Mouse (Mus musculus) heart, postnatal 0 days (tissue): ENCODE measurements around the gene Chil4. TPM values are rescaled to one million over a fixed set of nuclear protein-coding genes. Genes with fewer than 3 reads are reported as not detected.
"Not testable (repeated sequence)": the region's sequence is repeated elsewhere in the genome, so short reads cannot be mapped to it uniquely, and the experiment has no call there.

Source experiments
- ATAC-seq: fragments of 200-750 bp; cut with Nextera tagmentation; 2 replicates; pipeline ENCODE4 v1.8.0; 2017; ENCODE audit warnings: low read depth, moderate number of reproducible peaks, moderate library complexity; ENCODE audit not compliant: insufficient read depth
- DNase-seq: peaks from one replicate; pipeline ENCODE4 v3.0.0-alpha.2; 2016; ENCODE audit warnings: low spot score
- H3K27ac ChIP-seq: fragments of 300-500 bp; sonication (generic); 2 replicates; pipeline ENCODE4 v1.5.1; 2014; ENCODE audit warnings: low read depth, mild to moderate bottlenecking
- H3K27me3 ChIP-seq: fragments of 300-500 bp; sonication (generic); 2 replicates; pipeline ENCODE4 v1.6.1; 2014; ENCODE audit warnings: low read length, mixed read lengths; ENCODE audit not compliant: control insufficient read depth, insufficient read depth
- H3K36me3 ChIP-seq: fragments of 300-500 bp; sonication (generic); replicated peaks from 2 replicates; pipeline ENCODE4 v1.6.1; 2014; ENCODE audit warnings: low read length, mixed read lengths; ENCODE audit not compliant: control insufficient read depth, insufficient read depth
- H3K4me1 ChIP-seq: fragments of 300-500 bp; sonication (generic); 2 replicates; pipeline ENCODE4 v1.6.1; 2014; ENCODE audit warnings: antibody characterized with exemption; ENCODE audit not compliant: control insufficient read depth, insufficient read depth
- H3K4me2 ChIP-seq: fragments of 300-500 bp; sonication (generic); 2 replicates; pipeline ENCODE4 v1.6.1; 2014; ENCODE audit warnings: low read depth, mild to moderate bottlenecking, low read length, moderate library complexity
- H3K4me3 ChIP-seq: fragments of 300-500 bp; sonication (generic); 2 replicates; pipeline ENCODE4 v1.5.1; 2014; ENCODE audit warnings: low read depth, low read length
- H3K9ac ChIP-seq: fragments of 300-500 bp; sonication (generic); replicated peaks from 2 replicates; pipeline ENCODE4 v1.6.1; 2014; ENCODE audit warnings: low read depth, low read length, mixed read lengths
- H3K9me3 ChIP-seq: fragments of 300-500 bp; sonication (generic); replicated peaks from 2 replicates; pipeline ENCODE4 v1.6.1; 2016; ENCODE audit warnings: low read length; ENCODE audit not compliant: control insufficient read depth
- CTCF ChIP-seq: IDR thresholded peaks from 2 replicates; pipeline ENCODE4 v1.5.1; 2016; ENCODE audit warnings: antibody characterized with exemption, control low read depth, low read depth
- EP300 ChIP-seq: IDR thresholded peaks from 2 replicates; pipeline ENCODE4 v1.6.1; 2016; ENCODE audit warnings: antibody characterized with exemption, low read depth
- WGBS: fragments of 180-500 bp; shearing (Covaris S2); extraction: QIAGEN DNeasy Blood & Tissue Kit; methylation state at CpG from one replicate; pipeline ENCODE4 v1.1.7; 2014; 5-methylcytosine and 5-hydroxymethylcytosine counted together
- polyA plus RNA-seq: library from polyadenylated mRNA; unstranded; fragments of >200 nt; fragmentation: Nextera tagmentation; extraction: Ambion mirVana; gene quantifications from 2 replicates; pipeline ENCODE4 v1.2.1, GENCODE M21; 2015
- total RNA-seq: library from RNA; depleted of rRNA; stranded (reverse); fragments of >200 nt; gene quantifications from 2 replicates; pipeline ENCODE4 v1.2.3, GENCODE M21; 2014; ENCODE audit warnings: low replicate concordance

The Chil4 gene
- total and polyA plus RNA-seq, 2 experiments from 2014 or later: not detected

- no peaks in the 10 kb centered on the region for H3K4me1 ChIP-seq
- 75% methylated on average over 5 of the region's 5 CpGs for WGBS
- DNase-seq (no peak), ATAC-seq (no peak)
- H3K36me3 ChIP-seq: no peaks in the 10 kb centered on the region
- H3K4me3 ChIP-seq: no peak overlapping the region
- TF ChIP-seq CTCF (no peak), EP300 (no peak)
- H3K27me3 ChIP-seq: no peaks in the 10 kb centered on the region
- no peak overlapping the region for H3K9ac ChIP-seq
- peaks cover 31% of the 10 kb centered on the region for H3K9me3 ChIP-seq
- H3K27ac ChIP-seq: no peak overlapping the region
- H3K4me2 ChIP-seq: no peak overlapping the region
Measured at GRCm38 (mm10) chr3:106239196-106239791, 20.0 kb upstream of the Chil4 start.

- not testable (repeated sequence) for H3K9ac ChIP-seq, DNase-seq, H3K4me1 ChIP-seq, ATAC-seq, H3K27me3 ChIP-seq, H3K4me3 ChIP-seq, H3K36me3 ChIP-seq, H3K27ac ChIP-seq, H3K9me3 ChIP-seq, H3K4me2 ChIP-seq
- WGBS: 52% methylated on average over 3 of the region's 3 CpGs
Measured at GRCm38 (mm10) chr3:106223391-106223790, 4.1 kb upstream of the Chil4 start.

GRCm38 (mm10) chr3:106221625-106222265 is 2.4 kb upstream of the Chil4 start:
- Histone ChIP-seq H3K36me3 (no peaks in the 10 kb centered on the region), H3K4me3 (no peak overlapping the region), H3K9ac (no peak overlapping the region), H3K4me2 (no peak overlapping the region), H3K9me3 (peaks cover 5% of the 10 kb centered on the region; the same call in 1 of the 2 replicates), H3K27ac (no peak overlapping the region), H3K4me1 (no peaks in the 10 kb centered on the region), H3K27me3 (no peaks in the 10 kb centered on the region)
- DNase-seq (no peak), ATAC-seq (no peak)
- TF ChIP-seq CTCF: no peak
- TF ChIP-seq EP300: no peak
- WGBS: 66% methylated on average over 1 of the region's 1 CpGs

- not testable (repeated sequence) for ATAC-seq, H3K36me3 ChIP-seq, H3K4me3 ChIP-seq, H3K9ac ChIP-seq, H3K9me3 ChIP-seq, H3K4me2 ChIP-seq, DNase-seq, H3K27me3 ChIP-seq, H3K27ac ChIP-seq, H3K4me1 ChIP-seq
- 66% methylated on average over 4 of the region's 4 CpGs for WGBS
Measured at GRCm38 (mm10) chr3:106218284-106218954, 888 bp downstream of the Chil4 start.

GRCm38 (mm10) chr3:106198030-106198429 is 21.3 kb downstream of the Chil4 start:
- not testable (repeated sequence) for H3K4me1 ChIP-seq, H3K36me3 ChIP-seq, H3K27ac ChIP-seq, H3K4me3 ChIP-seq, DNase-seq, H3K4me2 ChIP-seq, H3K27me3 ChIP-seq, H3K9ac ChIP-seq, ATAC-seq
- WGBS: 42% methylated on average over 1 of the region's 1 CpGs
- H3K9me3 ChIP-seq: peaks cover 20% of the 10 kb centered on the region; the same call in 1 of the 2 replicates

- not testable (repeated sequence) for H3K9ac ChIP-seq, H3K36me3 ChIP-seq, H3K27me3 ChIP-seq, ATAC-seq, H3K4me1 ChIP-seq, H3K27ac ChIP-seq, H3K4me2 ChIP-seq, DNase-seq, H3K4me3 ChIP-seq
- H3K9me3 ChIP-seq: peaks cover 20% of the 10 kb centered on the region; the same call in 1 of the 2 replicates
- 51% methylated on average over 2 of the region's 2 CpGs for WGBS
Measured at GRCm38 (mm10) chr3:106197246-106197645, 22.1 kb downstream of the Chil4 start.
